Mouse (Mus musculus) frontal cortex, postnatal 36 days (tissue): ENCODE data around the gene Cox17.
"Not testable (repeated sequence)": the region's sequence is repeated elsewhere in the genome, so short reads cannot be mapped to it uniquely, and the experiment has no call there.

Source experiments
- DNase-seq, 2 experiments: peaks; one replicate each; pipeline ENCODE4 v3.0.0; 2022; ENCODE audit warnings: low spot score in 2 of 2

Gene Cox17

GRCm38 (mm10) chr16:38346529-38347325 is at the start of gene Cox17, which contains the start of gene Gm21987:
Gene Cox17, plus strand, starts transcription at chr16:38346991.
Gene Gm21987, plus strand, starts transcription at chr16:38347040.
- peak; percentile 93 to 95 for DNase-seq

GRCm38 (mm10) chr16:38298410-38298809 is 48.4 kb upstream of the Cox17 start:
- DNase-seq, result no peak

- no peak for DNase-seq
Observed at GRCm38 (mm10) chr16:38302367-38302766, 44.4 kb upstream of the Cox17 start.

- DNase-seq, result no peak
Observed at GRCm38 (mm10) chr16:38304460-38305194, 42.2 kb upstream of the Cox17 start.

GRCm38 (mm10) chr16:38306571-38307220 is 40.1 kb upstream of the Cox17 start:
- DNase-seq, result no peak

GRCm38 (mm10) chr16:38307221-38307605 is 39.6 kb upstream of the Cox17 start:
- DNase-seq, result no peak

- no peak for DNase-seq
Observed at GRCm38 (mm10) chr16:38307651-38308050, 39.1 kb upstream of the Cox17 start.

GRCm38 (mm10) chr16:38308195-38308594 is 38.6 kb upstream of the Cox17 start:
- no peak for DNase-seq

GRCm38 (mm10) chr16:38318492-38318891 is 28.3 kb upstream of the Cox17 start:
- DNase-seq, result no peak

GRCm38 (mm10) chr16:38319087-38319486 is 27.7 kb upstream of the Cox17 start:
- DNase-seq, result no peak

- peak; percentile 37 to 61 for DNase-seq
Observed at GRCm38 (mm10) chr16:38321452-38321935, 25.3 kb upstream of the Cox17 start.

GRCm38 (mm10) chr16:38324311-38324710 is 22.5 kb upstream of the Cox17 start:
- no peak for DNase-seq

- no peak for DNase-seq
Observed at GRCm38 (mm10) chr16:38326778-38327397, 19.9 kb upstream of the Cox17 start.

GRCm38 (mm10) chr16:38329340-38329739 is 17.5 kb upstream of the Cox17 start:
- no peak for DNase-seq

- DNase-seq, result no peak
Observed at GRCm38 (mm10) chr16:38334431-38334830, 12.4 kb upstream of the Cox17 start.

GRCm38 (mm10) chr16:38338077-38338476 is 8.7 kb upstream of the Cox17 start:
- not testable (repeated sequence) for DNase-seq

GRCm38 (mm10) chr16:38341396-38342324 is 5.1 kb upstream of the Cox17 start, which contains the start of gene Maats1:
Gene Maats1, minus strand, starts transcription at chr16:38342143.
- peak; percentile 69 to 77 for DNase-seq

GRCm38 (mm10) chr16:38344941-38345725 is 1.7 kb upstream of the Cox17 start:
- no peak for DNase-seq

- DNase-seq, result no peak
Observed at GRCm38 (mm10) chr16:38347588-38347987, 797 bp downstream of the Cox17 start.
